Mouse (Mus musculus) brain, embryonic 18.5 days (tissue): ENCODE data around the gene Tpcn2.

Experiments used
- DNase-seq: peaks from one replicate; pipeline ENCODE4 v3.0.0-alpha.2; 2012; ENCODE audit warnings: low read depth, low spot score

The Tpcn2 gene

GRCm38 (mm10) chr7:145299562-145300320 is 15.9 kb upstream of the Tpcn2 start:
- DNase-seq = no peak

GRCm38 (mm10) chr7:145298666-145299490 is 15.1 kb upstream of the Tpcn2 start:
- DNase-seq = no peak

GRCm38 (mm10) chr7:145293859-145294258 is 10.0 kb upstream of the Tpcn2 start:
- DNase-seq = no peak

GRCm38 (mm10) chr7:145292726-145293125 is 8.9 kb upstream of the Tpcn2 start:
- no peak for DNase-seq

GRCm38 (mm10) chr7:145291847-145292246 is 8.0 kb upstream of the Tpcn2 start:
- DNase-seq = no peak

- DNase-seq = no peak
These were observed 5.5 kb upstream of the Tpcn2 start for GRCm38 (mm10) chr7:145289302-145289701.

- DNase-seq = no peak
These were observed 3.6 kb upstream of the Tpcn2 start for GRCm38 (mm10) chr7:145287410-145287809.

GRCm38 (mm10) chr7:145285476-145285875 is 1.7 kb upstream of the Tpcn2 start:
- no peak for DNase-seq

- DNase-seq = no peak
These were observed 482 bp upstream of the Tpcn2 start for GRCm38 (mm10) chr7:145284293-145284692.

GRCm38 (mm10) chr7:145283041-145283440 is 770 bp downstream of the Tpcn2 start:
- no peak for DNase-seq

GRCm38 (mm10) chr7:145281396-145281795 is 2.4 kb downstream of the Tpcn2 start:
- no peak for DNase-seq

- no peak for DNase-seq
These were observed 8.3 kb downstream of the Tpcn2 start for GRCm38 (mm10) chr7:145275488-145275887.

GRCm38 (mm10) chr7:145270955-145271354 is 12.9 kb downstream of the Tpcn2 start:
- DNase-seq = no peak

- DNase-seq = no peak
These were observed 14.9 kb downstream of the Tpcn2 start for GRCm38 (mm10) chr7:145268890-145269289.

GRCm38 (mm10) chr7:145266011-145266410 is 17.8 kb downstream of the Tpcn2 start:
- DNase-seq = no peak

- no peak for DNase-seq
These were observed 19.6 kb downstream of the Tpcn2 start for GRCm38 (mm10) chr7:145264202-145264601.

- no peak for DNase-seq
These were observed 27.7 kb downstream of the Tpcn2 start for GRCm38 (mm10) chr7:145256092-145256491.

GRCm38 (mm10) chr7:145253986-145254630 is 29.7 kb downstream of the Tpcn2 start:
- no peak for DNase-seq

GRCm38 (mm10) chr7:145252715-145253476 is 30.9 kb downstream of the Tpcn2 start:
- peak; percentile 14 for DNase-seq

GRCm38 (mm10) chr7:145250225-145250624 is 33.6 kb downstream of the Tpcn2 start:
- DNase-seq = no peak

GRCm38 (mm10) chr7:145248911-145249310 is 34.9 kb downstream of the Tpcn2 start:
- no peak for DNase-seq
